Mouse (Mus musculus): ENCODE measurements around the gene Egflam. TPM values are rescaled to one million over a fixed set of nuclear protein-coding genes. Genes with fewer than 3 reads are reported as not detected.

Gene Egflam
- polyA plus RNA-seq (2012; rRNA removed) = 2.1 and 3.0 TPM in 2 replicates

GRCm38 (mm10) chr15:7397818-7398608 lies at the start of gene Egflam:
Gene Egflam (minus strand): TSS chr15:7398395.
- H3K4me1 ChIP-seq (ENCODE audit: control insufficient read depth, insufficient read depth, low read length) = no peaks in the 10 kb centered on the region
- no peak for TF ChIP-seq CTCF (IDR thresholded peaks at IDR 0.05; ENCODE audit: extremely low read depth, insufficient read depth, low read length)
- TF ChIP-seq POLR2A (IDR thresholded peaks at IDR 0.05; ENCODE audit: extremely low read depth, insufficient read depth, low read length) = no peak
- peak within 1 kb of the TSS; percentile 45 for H3K4me3 ChIP-seq (ENCODE audit: insufficient read depth, low read length)
- H3K27ac ChIP-seq (ENCODE audit: insufficient read depth, low read length) = 0 out of 2 replicates have a peak within 1 kb of the TSS, but pooled peaks have one; percentile 17

DNA sequence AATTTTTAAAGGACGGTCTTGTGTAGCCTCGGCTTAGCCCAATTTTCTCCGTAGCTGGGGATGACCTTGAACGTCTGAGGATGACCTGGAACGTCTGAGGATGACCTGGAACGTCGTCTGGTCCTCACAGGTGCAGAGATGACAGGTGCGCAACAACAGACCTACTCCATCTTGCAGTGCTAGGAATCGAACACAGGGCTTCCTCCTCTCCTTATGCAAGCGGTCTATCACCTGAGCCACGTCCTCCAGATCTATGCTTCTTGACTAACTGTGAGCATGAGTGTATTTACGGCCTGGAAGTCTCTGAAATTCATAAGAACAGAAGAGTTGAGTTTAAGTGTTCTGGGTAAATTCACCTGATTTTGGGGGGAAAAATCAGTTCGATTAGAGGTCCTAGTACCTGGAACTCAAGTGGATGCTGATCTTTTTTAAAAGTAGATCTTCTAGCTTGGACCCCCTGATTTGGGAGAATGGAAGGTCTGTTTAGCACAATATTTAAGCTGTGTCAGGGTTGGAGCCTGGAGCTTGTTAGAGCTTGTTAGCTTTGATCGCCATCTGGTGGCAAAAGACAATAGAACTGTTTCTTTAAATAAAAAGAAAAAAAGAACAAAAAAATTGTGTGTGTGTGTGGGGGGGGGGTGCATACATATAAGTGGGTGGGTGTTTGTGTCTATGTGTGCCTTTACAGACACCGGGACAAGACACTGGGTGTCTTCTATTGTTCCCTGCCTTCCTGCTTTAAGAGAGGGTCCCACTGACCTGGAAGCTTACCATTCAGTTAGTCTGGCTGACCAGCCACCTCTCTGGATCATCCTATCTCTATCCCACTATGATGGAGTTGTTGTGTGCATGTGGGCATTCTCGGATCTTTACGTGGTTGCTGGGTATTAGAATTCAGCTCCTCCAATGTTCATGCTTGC lies 45.5 kb upstream of the Egflam start:
- H3K4me3 ChIP-seq (ENCODE audit: insufficient read depth, low read length) = no peak overlapping the region
- TF ChIP-seq POLR2A (IDR thresholded peaks at IDR 0.05; ENCODE audit: extremely low read depth, insufficient read depth, low read length) (no peak), CTCF (IDR thresholded peaks at IDR 0.05; ENCODE audit: extremely low read depth, insufficient read depth, low read length) (peak; percentile 50; the same call in 1 of the 2 replicates)
- H3K27ac ChIP-seq (ENCODE audit: insufficient read depth, low read length) = no peak overlapping the region
- H3K4me1 ChIP-seq (ENCODE audit: control insufficient read depth, insufficient read depth, low read length) = no peaks in the 10 kb centered on the region

GRCm38 (mm10) chr15:7442148-7443100 lies 44.2 kb upstream of the Egflam start:
- Histone ChIP-seq H3K4me1 (ENCODE audit: control insufficient read depth, insufficient read depth, low read length) (no peaks in the 10 kb centered on the region), H3K27ac (ENCODE audit: insufficient read depth, low read length) (no peak overlapping the region), H3K4me3 (ENCODE audit: insufficient read depth, low read length) (no peak overlapping the region)
- TF ChIP-seq POLR2A (IDR thresholded peaks at IDR 0.05; ENCODE audit: extremely low read depth, insufficient read depth, low read length) (no peak), CTCF (IDR thresholded peaks at IDR 0.05; ENCODE audit: extremely low read depth, insufficient read depth, low read length) (no peak)

DNA sequence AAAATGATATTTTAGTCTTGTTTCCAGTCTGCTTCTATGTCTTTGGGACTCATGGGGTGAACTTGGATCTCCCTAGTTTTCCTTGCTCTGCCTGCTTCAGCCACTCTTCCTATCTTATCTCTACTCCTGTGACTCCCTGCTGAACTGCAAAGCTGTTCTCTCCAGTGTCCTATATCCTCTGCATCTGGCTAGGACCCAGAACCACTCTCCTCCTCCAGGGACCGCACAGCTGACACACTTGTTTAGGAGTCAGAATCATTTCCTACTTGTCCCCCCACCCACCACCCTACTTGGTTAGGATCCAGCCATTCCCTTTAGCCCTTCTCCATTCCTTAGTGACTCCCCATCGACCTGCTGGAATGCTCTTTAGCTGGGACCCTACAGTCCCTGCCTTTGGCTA lies 26.1 kb upstream of the Egflam start:
- TF ChIP-seq CTCF (IDR thresholded peaks at IDR 0.05; ENCODE audit: extremely low read depth, insufficient read depth, low read length) = no peak
- TF ChIP-seq POLR2A (IDR thresholded peaks at IDR 0.05; ENCODE audit: extremely low read depth, insufficient read depth, low read length) = no peak

DNA sequence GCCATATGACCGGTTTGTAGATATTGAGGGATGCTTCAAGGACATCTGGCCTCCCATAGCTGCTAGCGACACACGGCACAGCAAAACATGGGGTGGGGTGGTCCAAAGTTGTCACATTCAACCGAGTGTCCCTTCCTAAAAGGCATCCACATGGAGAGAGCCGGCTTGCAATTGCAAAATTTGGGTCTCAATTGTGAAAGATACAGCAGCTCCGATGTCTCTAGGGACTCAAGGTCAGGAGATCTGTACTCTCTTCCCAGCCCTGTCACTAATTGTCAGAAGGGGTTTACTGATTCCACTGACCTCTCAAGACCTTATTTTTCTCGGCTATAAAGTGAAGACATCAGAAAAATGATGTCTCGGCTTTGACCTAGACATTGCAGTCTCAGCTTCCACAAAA lies 6.3 kb upstream of the Egflam start:
- Histone ChIP-seq H3K4me1 (ENCODE audit: control insufficient read depth, insufficient read depth, low read length) (no peaks in the 10 kb centered on the region), H3K4me3 (ENCODE audit: insufficient read depth, low read length) (no peak overlapping the region), H3K27ac (ENCODE audit: insufficient read depth, low read length) (no peak overlapping the region)
- TF ChIP-seq POLR2A (IDR thresholded peaks at IDR 0.05; ENCODE audit: extremely low read depth, insufficient read depth, low read length) (no peak), CTCF (IDR thresholded peaks at IDR 0.05; ENCODE audit: extremely low read depth, insufficient read depth, low read length) (no peak)

More for the DNA sequence above, 26.1 kb upstream of the Egflam start:
- Histone ChIP-seq H3K4me3 (ENCODE audit: insufficient read depth, low read length) (no peak overlapping the region), H3K4me1 (ENCODE audit: control insufficient read depth, insufficient read depth, low read length) (no peaks in the 10 kb centered on the region), H3K27ac (ENCODE audit: insufficient read depth, low read length) (no peak overlapping the region)

GRCm38 (mm10) chr15:7398609-7399540 lies 680 bp upstream of the Egflam start:
- Histone ChIP-seq H3K27ac (ENCODE audit: insufficient read depth, low read length) (0 out of 2 replicates have a peak overlapping the region, but pooled peaks have one; percentile 17), H3K4me1 (ENCODE audit: control insufficient read depth, insufficient read depth, low read length) (no peaks in the 10 kb centered on the region), H3K4me3 (ENCODE audit: insufficient read depth, low read length) (peak overlapping the region; percentile 45)
- no peak for TF ChIP-seq POLR2A (IDR thresholded peaks at IDR 0.05; ENCODE audit: extremely low read depth, insufficient read depth, low read length)
- no peak for TF ChIP-seq CTCF (IDR thresholded peaks at IDR 0.05; ENCODE audit: extremely low read depth, insufficient read depth, low read length)

GRCm38 (mm10) chr15:7397446-7397817 lies 763 bp downstream of the Egflam start:
- TF ChIP-seq POLR2A (IDR thresholded peaks at IDR 0.05; ENCODE audit: extremely low read depth, insufficient read depth, low read length) (no peak), CTCF (IDR thresholded peaks at IDR 0.05; ENCODE audit: extremely low read depth, insufficient read depth, low read length) (no peak)
- no peaks in the 10 kb centered on the region for H3K4me1 ChIP-seq (ENCODE audit: control insufficient read depth, insufficient read depth, low read length)
- H3K27ac ChIP-seq (ENCODE audit: insufficient read depth, low read length) = no peak overlapping the region
- peak overlapping the region; percentile 45 for H3K4me3 ChIP-seq (ENCODE audit: insufficient read depth, low read length)

DNA sequence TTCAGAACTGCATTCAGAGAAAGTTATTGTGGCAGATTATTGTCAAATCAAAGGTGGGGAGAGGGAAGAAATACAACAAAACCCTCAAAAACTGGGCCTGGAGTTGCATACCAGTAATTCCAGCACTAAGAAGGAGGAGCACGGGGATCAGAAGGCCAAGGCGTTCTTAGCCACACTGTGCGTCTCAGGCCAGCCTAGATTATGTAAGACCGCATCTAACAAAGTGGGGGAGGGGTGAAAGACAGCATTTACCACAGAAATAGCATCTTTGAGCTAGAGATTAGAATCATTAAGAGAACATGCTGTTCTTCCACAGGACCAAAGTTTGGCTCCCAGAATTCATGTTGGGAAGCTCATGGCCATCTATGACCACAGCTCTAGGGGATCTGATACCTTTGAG lies 14.8 kb downstream of the Egflam start:
- H3K4me3 ChIP-seq (ENCODE audit: insufficient read depth, low read length) = no peak overlapping the region
- no peak for TF ChIP-seq POLR2A (IDR thresholded peaks at IDR 0.05; ENCODE audit: extremely low read depth, insufficient read depth, low read length)
- TF ChIP-seq CTCF (IDR thresholded peaks at IDR 0.05; ENCODE audit: extremely low read depth, insufficient read depth, low read length) = no peak
- no peaks in the 10 kb centered on the region for H3K4me1 ChIP-seq (ENCODE audit: control insufficient read depth, insufficient read depth, low read length)
- H3K27ac ChIP-seq (ENCODE audit: insufficient read depth, low read length) = no peak overlapping the region

All from cortical plate, adult 2 months (tissue).